Mouse (Mus musculus) thymus, adult 2 months (tissue): ENCODE measurements around the gene Foxr1. TPM values are rescaled to one million over a fixed set of nuclear protein-coding genes. Genes with fewer than 3 reads are reported as not detected.
A peak's percentile ranks its signal among the peaks of the same experiment; 100 is the strongest.

Experiments used
- DNase-seq: peaks from one replicate; pipeline ENCODE4 v3.0.0; 2021
- H3K27ac ChIP-seq: fragments of 200-500 bp; 2 replicates; pipeline ENCODE4 v1.5.1; 2012; ENCODE audit warnings: low read length, control low read depth; ENCODE audit not compliant: control insufficient read depth, insufficient read depth
- H3K27me3 ChIP-seq: fragments of 200-500 bp; 2 replicates; pipeline ENCODE4 v1.6.1; 2012; ENCODE audit warnings: mild to moderate bottlenecking, low read length, moderate library complexity, mixed read lengths; ENCODE audit not compliant: control insufficient read depth, insufficient read depth
- H3K36me3 ChIP-seq: fragments of 200-500 bp; 2 replicates; pipeline ENCODE4 v1.6.1; 2012; ENCODE audit warnings: mild to moderate bottlenecking, low read length, moderate library complexity; ENCODE audit not compliant: control insufficient read depth, insufficient read depth
- H3K4me1 ChIP-seq: fragments of 200-500 bp; replicated peaks from 2 replicates; pipeline ENCODE4 v1.6.1; 2012; ENCODE audit warnings: low read length; ENCODE audit not compliant: control insufficient read depth, insufficient read depth
- H3K4me3 ChIP-seq: fragments of 200-500 bp; 2 replicates; pipeline ENCODE4 v1.5.1; 2012; ENCODE audit warnings: mild to moderate bottlenecking, low read length, control low read depth, moderate library complexity; ENCODE audit not compliant: control insufficient read depth, insufficient read depth
- CTCF ChIP-seq: fragments of 200-500 bp; IDR thresholded peaks from 2 replicates; pipeline ENCODE4 v1.5.1; 2012; ENCODE audit warnings: mild to moderate bottlenecking, control low read depth, low read length, moderate library complexity, borderline replicate concordance; ENCODE audit not compliant: control insufficient read depth, poor library complexity, insufficient read depth; ENCODE audit errors: extremely low read depth
- POLR2A ChIP-seq: fragments of 200-500 bp; IDR thresholded peaks from 2 replicates; pipeline ENCODE4 v1.6.1; 2012; ENCODE audit warnings: mild to moderate bottlenecking, low read length, control low read depth, moderate library complexity; ENCODE audit not compliant: control insufficient read depth, poor library complexity, insufficient read depth; ENCODE audit errors: extremely low read depth
- WGBS: fragments of 180-500 bp; shearing (Covaris S2); methylation state at CpG from one replicate; pipeline ENCODE4 v1.1.7; 2018; 5-methylcytosine and 5-hydroxymethylcytosine counted together
- polyA plus RNA-seq: library from polyadenylated mRNA; depleted of rRNA; stranded (reverse); fragments of >200 nt; gene quantifications from 2 replicates; pipeline ENCODE4 v1.2.3, GENCODE M21; 2012

Gene Foxr1
- polyA plus RNA-seq, 1 experiment = 0.08 TPM

- H3K36me3 ChIP-seq = peaks cover 19% of the 10 kb centered on the region
- H3K27me3 ChIP-seq = no peaks in the 10 kb centered on the region
- no peak for TF ChIP-seq CTCF
- no peak for TF ChIP-seq POLR2A
- H3K4me3 ChIP-seq = no peak overlapping the region
- 95% methylated on average over 9 of the region's 9 CpGs for WGBS
- no peak for DNase-seq
- H3K4me1 ChIP-seq = peaks cover 14% of the 10 kb centered on the region
- H3K27ac ChIP-seq = no peak overlapping the region
These were observed 42.4 kb downstream of the Foxr1 start for GRCm38 (mm10) chr9:44398551-44398950.

DNA sequence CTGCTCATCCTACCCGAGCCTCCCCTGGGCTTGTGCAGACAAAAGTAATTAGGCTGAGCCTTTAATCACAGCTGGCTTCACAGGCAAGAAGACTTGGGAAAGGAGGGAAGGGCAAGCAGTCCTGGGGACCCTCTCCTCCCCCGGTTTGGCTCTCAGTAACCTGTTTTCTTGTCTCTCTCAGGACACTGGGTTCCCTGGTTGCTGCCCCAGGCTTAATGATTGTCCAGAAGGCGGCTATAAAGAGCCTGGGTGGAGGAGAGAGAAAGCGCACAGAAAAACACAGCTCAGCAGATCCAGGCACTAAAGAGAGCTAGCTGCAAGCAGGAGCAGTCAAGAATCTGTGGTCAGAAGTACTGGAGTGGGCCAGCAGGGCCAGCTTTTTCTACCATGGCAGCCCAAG, 42.8 kb downstream of the Foxr1 start:
- Histone ChIP-seq H3K27me3 (no peaks in the 10 kb centered on the region), H3K4me3 (no peak overlapping the region), H3K36me3 (peaks cover 17% of the 10 kb centered on the region), H3K27ac (no peak overlapping the region), H3K4me1 (peaks cover 14% of the 10 kb centered on the region)
- DNase-seq = no peak
- WGBS = 69% methylated on average over 4 of the region's 4 CpGs
- TF ChIP-seq POLR2A (no peak), CTCF (no peak)

DNA sequence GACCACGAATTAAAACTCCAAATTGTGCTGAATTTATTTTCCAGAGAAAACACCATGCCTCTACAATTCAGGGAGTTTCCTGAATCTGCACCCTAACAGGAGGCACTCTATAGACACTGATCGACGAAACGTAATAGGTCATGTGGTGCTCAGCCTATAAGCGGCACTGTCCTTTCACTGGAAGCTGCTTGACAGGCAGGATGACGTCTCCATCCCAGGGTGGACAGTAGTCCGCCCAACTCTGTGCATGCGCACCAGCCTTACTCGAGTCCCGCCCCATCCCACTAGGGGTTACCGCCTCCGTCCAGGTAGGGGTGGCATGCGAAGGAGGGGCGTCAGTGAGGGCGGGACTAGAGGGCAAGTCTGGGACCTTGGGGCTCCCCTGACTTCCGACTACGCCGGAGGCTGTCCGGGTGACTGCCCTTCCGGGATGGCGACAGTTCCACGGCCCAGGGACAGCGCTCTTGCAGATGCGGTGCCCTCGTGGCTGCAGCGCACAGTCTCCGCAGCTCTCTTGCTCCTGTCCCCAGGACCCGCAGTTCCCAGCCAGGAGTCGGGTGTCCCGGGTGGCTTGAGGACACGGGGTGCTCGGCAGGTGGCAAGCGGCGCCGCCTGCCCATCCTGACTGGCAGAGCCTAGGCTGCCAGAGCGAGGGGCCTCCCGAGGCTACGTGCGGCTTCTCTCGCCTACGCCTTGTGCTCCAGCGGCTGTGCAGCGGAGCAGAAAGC, 44.1 kb downstream of the Foxr1 start, which contains the start of gene Slc37a4:
Gene Slc37a4, plus strand, starts transcription at position 169 of the 728 bp plus-strand sequence.
- Histone ChIP-seq H3K27me3 (no peaks in the 10 kb centered on the region), H3K36me3 (peaks cover 9% of the 10 kb centered on the region), H3K4me3 (peak within 1 kb of the TSS; percentile 59), H3K4me1 (peaks cover 14% of the 10 kb centered on the region), H3K27ac (no peak within 1 kb of the TSS)
- peak; percentile 86 for DNase-seq
- under 1% methylated on average over 43 of the region's 43 CpGs for WGBS
- TF ChIP-seq CTCF (0 out of 2 replicates have a peak, but pooled peaks have one; percentile 9), POLR2A (peak; percentile 78)

GRCm38 (mm10) chr9:44391466-44391865, 49.5 kb downstream of the Foxr1 start:
- Histone ChIP-seq H3K36me3 (peaks cover 31% of the 10 kb centered on the region), H3K4me1 (no peaks in the 10 kb centered on the region), H3K27me3 (no peaks in the 10 kb centered on the region), H3K4me3 (no peak overlapping the region), H3K27ac (no peak overlapping the region)
- TF ChIP-seq POLR2A = no peak
- peak; percentile 54; the same call in 1 of the 2 replicates for TF ChIP-seq CTCF
- peak; percentile 71 for DNase-seq
- 38% methylated on average over 4 of the region's 4 CpGs for WGBS

- no peaks in the 10 kb centered on the region for H3K4me1 ChIP-seq
- 59% methylated on average over 8 of the region's 8 CpGs for WGBS
- H3K36me3 ChIP-seq = peaks cover 53% of the 10 kb centered on the region
- peak; percentile 76; the same call in 1 of the 2 replicates for TF ChIP-seq CTCF
- no peak for TF ChIP-seq POLR2A
- no peak overlapping the region for H3K27ac ChIP-seq
- H3K27me3 ChIP-seq = no peaks in the 10 kb centered on the region
- DNase-seq = peak; percentile 64
- H3K4me3 ChIP-seq = no peak overlapping the region
These were observed 51.7 kb downstream of the Foxr1 start for GRCm38 (mm10) chr9:44389273-44389672.

DNA sequence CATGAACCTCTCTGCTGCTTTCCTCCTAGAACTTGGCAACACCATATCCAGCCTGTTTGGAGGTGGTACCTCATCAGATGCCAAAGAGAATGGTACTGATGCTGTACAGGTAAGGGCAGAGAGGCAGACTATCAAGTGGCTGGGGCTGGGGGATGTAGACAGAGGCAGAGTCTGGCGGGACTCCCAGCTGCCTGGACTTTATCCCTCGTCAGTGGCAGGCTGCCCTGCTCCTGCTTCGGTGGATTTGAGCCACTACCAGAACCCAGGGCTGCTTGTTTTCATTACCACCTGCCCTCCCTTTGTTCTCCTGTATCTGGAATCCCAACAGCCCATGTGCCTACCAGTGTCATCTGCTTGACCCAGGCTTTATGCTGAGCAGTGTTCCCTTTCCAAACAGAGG, 53.7 kb downstream of the Foxr1 start:
- Histone ChIP-seq H3K27ac (no peak overlapping the region), H3K4me1 (no peaks in the 10 kb centered on the region), H3K4me3 (no peak overlapping the region), H3K36me3 (peaks cover 64% of the 10 kb centered on the region), H3K27me3 (no peaks in the 10 kb centered on the region)
- WGBS = 88% methylated on average over 3 of the region's 3 CpGs
- no peak for DNase-seq
- TF ChIP-seq CTCF = no peak
- TF ChIP-seq POLR2A = no peak
